In genomic region chr9:114541279-114541741, GRCm38 (mm10) we compare ENCODE assay signal across 14 mouse cellular contexts. TPM values are rescaled to one million over a fixed set of nuclear protein-coding genes. Genes with fewer than 3 reads are reported as not detected.
A peak's percentile ranks its signal among the peaks of the same experiment; 100 is the strongest.
DNase-seq lines count a peak whose midpoint lies in the region; ATAC-seq lines count a peak whose summit lies in the region.
"Had no signal": no experiment of that assay in that cellular context is flagged by ENCODE, and none has a peak within 500 bp of the region (broad histone marks: within the 10 kb centered on the region; RNA-seq: fewer than 3 reads in every experiment).

No protein-coding gene starts in this region.

- ATAC-seq in heart, embryonic 15.5 days (replicated peaks; ENCODE audit: insufficient number of reproducible peaks, insufficient read depth, low FRiP score, low read depth), result peak; percentile 24; the same call in 1 of the 2 replicates
- peak; percentile 36; the same call in 1 of the 2 replicates for ATAC-seq in liver, embryonic 15.5 days (ENCODE audit: insufficient read depth)
- ATAC-seq in erythroblast, adult 5-6 weeks (replicated peaks; ENCODE audit: low FRiP score, poor library complexity, severe bottlenecking), result no peak

- H3K4me3 ChIP-seq in heart, embryonic 15.5 days, result no peak overlapping the region
- no peak overlapping the region for H3K4me3 ChIP-seq in liver, embryonic 15.5 days (replicated peaks)
- H3K4me3 ChIP-seq: embryonic facial prominence, embryonic 12.5 days had no signal

- H3K27me3 ChIP-seq in heart, embryonic 15.5 days, result no peaks in the 10 kb centered on the region
- H3K27me3 ChIP-seq in liver, embryonic 15.5 days, result no peaks in the 10 kb centered on the region
- H3K27me3 ChIP-seq: embryonic facial prominence, embryonic 12.5 days had no signal

- no peak overlapping the region for H3K9ac ChIP-seq in heart, embryonic 15.5 days
- H3K9ac ChIP-seq in liver, embryonic 15.5 days, result no peak overlapping the region
- H3K9ac ChIP-seq: embryonic facial prominence, embryonic 12.5 days had no signal

- WGBS in heart, embryonic 15.5 days, result 5% methylated on average over 1 of the region's 1 CpGs
- WGBS in liver, embryonic 15.5 days (ENCODE audit: insufficient replicate concordance), result 22% methylated on average over 1 of the region's 1 CpGs

- H3K27ac ChIP-seq in heart, embryonic 15.5 days, result no peak overlapping the region
- H3K27ac ChIP-seq in liver, embryonic 15.5 days (replicated peaks), result 0 out of 2 replicates have a peak overlapping the region, but pooled peaks have one; percentile 19
- H3K27ac ChIP-seq: embryonic facial prominence, embryonic 12.5 days had no signal

- no peaks in the 10 kb centered on the region for H3K9me3 ChIP-seq in heart, embryonic 15.5 days (replicated peaks)
- H3K9me3 ChIP-seq in liver, embryonic 15.5 days (replicated peaks), result no peaks in the 10 kb centered on the region
- H3K9me3 ChIP-seq: embryonic facial prominence, embryonic 12.5 days had no signal

- no peaks in the 10 kb centered on the region for H3K36me3 ChIP-seq in heart, embryonic 15.5 days
- H3K36me3 ChIP-seq in liver, embryonic 15.5 days (replicated peaks), result no peaks in the 10 kb centered on the region
- H3K36me3 ChIP-seq: embryonic facial prominence, embryonic 12.5 days had no signal

- H3K4me2 ChIP-seq in heart, embryonic 15.5 days, result no peak overlapping the region
- H3K4me2 ChIP-seq in liver, embryonic 15.5 days, result no peak overlapping the region
- H3K4me2 ChIP-seq: embryonic facial prominence, embryonic 12.5 days had no signal

- DNase-seq in heart, adult 11 months, result peak; percentile 97
- no peak for DNase-seq in heart, adult 8-10 months (ENCODE audit: low spot score)
- DNase-seq in R1 (ENCODE audit: low read depth, low spot score), result peak; percentile 89
- DNase-seq in layer of hippocampus, postnatal 14 days (ENCODE audit: low spot score in 2 of 2), result no peak
- no peak for DNase-seq in spleen, postnatal 36 days (ENCODE audit: low spot score in 2 of 2)
- DNase-seq: gastrocnemius, postnatal 10 days; kidney, postnatal 14 days; thymus, postnatal 25 days had no signal

- H3K4me1 ChIP-seq in heart, embryonic 15.5 days (replicated peaks), result peaks cover 29% of the 10 kb centered on the region
- peaks cover 47% of the 10 kb centered on the region for H3K4me1 ChIP-seq in liver, embryonic 15.5 days (replicated peaks)

RNA-seq across cellular contexts. Expression of gene Trim71, which starts 22.9 kb away (rescaled TPM):
- not detected for total RNA-seq in heart, adult 8-10 months (2022)
- polyA plus RNA-seq in heart, embryonic 15.5 days (2015; fragmentation: Nextera tagmentation; extraction: Ambion mirVana), result 0.05 and 0.10 TPM in 2 replicates
- polyA plus RNA-seq in liver, embryonic 15.5 days (2015; fragmentation: Nextera tagmentation; extraction: Ambion mirVana), result 0.86 TPM in 2 replicates
- under 1 TPM; 0.50 to 0.69 TPM for total RNA-seq in layer of hippocampus, postnatal 14 days (2021)
- not detected in 2 replicates for total RNA-seq in erythroblast, adult 5-6 weeks (2015; ENCODE audit: low replicate concordance)
- total RNA-seq in erythroblast, adult 5-6 weeks (2017; ENCODE audit: low replicate concordance), result not detected in 2 replicates
- total RNA-seq: liver, adult 2 months; monocyte, adult 5-6 weeks had no signal
- polyA plus RNA-seq: liver, adult 2 months had no signal

RNA-seq across cellular contexts. Expression of gene C130032M10Rik, which starts 25.8 kb away (rescaled TPM):
- not detected for total RNA-seq in heart, adult 8-10 months (2022)
- 1.3 and 1.7 TPM in 2 replicates for polyA plus RNA-seq in heart, embryonic 15.5 days (2015; fragmentation: Nextera tagmentation; extraction: Ambion mirVana)
- not detected in 2 replicates for polyA plus RNA-seq in liver, embryonic 15.5 days (2015; fragmentation: Nextera tagmentation; extraction: Ambion mirVana)
- not detected for total RNA-seq in layer of hippocampus, postnatal 14 days (2021)
- not detected in 2 replicates for total RNA-seq in erythroblast, adult 5-6 weeks (2015; ENCODE audit: low replicate concordance)
- not detected in 2 replicates for total RNA-seq in erythroblast, adult 5-6 weeks (2017; ENCODE audit: low replicate concordance)
- total RNA-seq: gastrocnemius, postnatal 10 days; liver, adult 2 months; monocyte, adult 5-6 weeks had no signal
- polyA plus RNA-seq: liver, adult 2 months had no signal

RNA-seq across cellular contexts. Expression of gene Ccr4, which starts 36.6 kb away (rescaled TPM):
- total RNA-seq in heart, adult 8-10 months (2022), result not detected
- polyA plus RNA-seq in heart, embryonic 15.5 days (2015; fragmentation: Nextera tagmentation; extraction: Ambion mirVana), result 0.57 TPM in 1 of 2 replicates, not detected in the other
- not detected in 2 replicates for polyA plus RNA-seq in liver, embryonic 15.5 days (2015; fragmentation: Nextera tagmentation; extraction: Ambion mirVana)
- not detected for total RNA-seq in layer of hippocampus, postnatal 14 days (2021)
- not detected in 2 replicates for total RNA-seq in erythroblast, adult 5-6 weeks (2015; ENCODE audit: low replicate concordance)
- not detected in 2 replicates for total RNA-seq in erythroblast, adult 5-6 weeks (2017; ENCODE audit: low replicate concordance)
- total RNA-seq: gastrocnemius, postnatal 10 days had no signal
- polyA plus RNA-seq: embryonic facial prominence, embryonic 12.5 days had no signal

Comparison
In these comparisons a context has a peak if more than half of its experiments do, and no peak if none do; other contexts are left out.
1. DNase-seq: peak in heart, adult 11 months (single experiment) and R1 (single experiment); none in heart, adult 8-10 months (single experiment), layer of hippocampus, postnatal 14 days (0 of 2) and spleen, postnatal 36 days (0 of 2).